Mouse (Mus musculus) retina, adult 2 months (tissue): Measurements from ENCODE around the gene Nav2.

Experiments used
- DNase-seq: peaks from one replicate; pipeline ENCODE4 v3.0.0-alpha.2; 2012; ENCODE audit warnings: low read depth, low spot score

Gene Nav2

DNA sequence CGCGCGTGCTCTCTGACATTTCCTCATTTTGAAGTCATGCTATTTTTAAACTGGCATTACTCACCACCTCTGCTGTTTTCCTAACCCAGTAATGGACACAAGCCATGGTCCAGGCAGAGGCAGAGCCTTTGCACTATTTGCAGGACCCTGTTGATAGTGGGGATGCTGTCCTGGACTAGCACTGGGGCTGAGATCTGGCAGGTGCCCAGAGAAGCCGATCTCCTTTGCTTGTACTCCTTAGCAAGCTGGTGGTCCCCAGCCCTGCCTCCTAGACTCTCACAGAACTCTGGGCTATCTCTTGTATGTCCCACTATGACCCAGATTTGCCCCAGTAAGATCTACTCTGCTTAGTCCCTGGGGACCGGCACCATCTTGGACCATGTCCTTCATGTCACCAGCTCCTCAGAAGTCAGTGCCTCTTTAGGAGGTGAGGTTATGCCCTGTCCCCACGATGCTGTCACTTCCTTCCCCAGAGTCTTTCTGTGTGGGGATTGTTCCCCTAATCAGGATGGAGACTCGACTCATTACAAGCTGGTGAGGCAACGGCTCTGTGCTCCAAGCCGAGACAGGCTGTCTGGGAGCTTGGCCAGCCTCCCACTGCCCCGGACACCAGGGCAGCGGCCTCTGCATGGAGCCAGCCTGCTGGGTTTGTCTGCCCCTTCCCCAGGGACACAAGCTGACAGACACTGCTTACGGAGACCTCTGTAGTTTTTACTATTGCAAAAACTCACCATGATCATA is 250.3 kb downstream of the Nav2 start:
- DNase-seq: no peak

DNA sequence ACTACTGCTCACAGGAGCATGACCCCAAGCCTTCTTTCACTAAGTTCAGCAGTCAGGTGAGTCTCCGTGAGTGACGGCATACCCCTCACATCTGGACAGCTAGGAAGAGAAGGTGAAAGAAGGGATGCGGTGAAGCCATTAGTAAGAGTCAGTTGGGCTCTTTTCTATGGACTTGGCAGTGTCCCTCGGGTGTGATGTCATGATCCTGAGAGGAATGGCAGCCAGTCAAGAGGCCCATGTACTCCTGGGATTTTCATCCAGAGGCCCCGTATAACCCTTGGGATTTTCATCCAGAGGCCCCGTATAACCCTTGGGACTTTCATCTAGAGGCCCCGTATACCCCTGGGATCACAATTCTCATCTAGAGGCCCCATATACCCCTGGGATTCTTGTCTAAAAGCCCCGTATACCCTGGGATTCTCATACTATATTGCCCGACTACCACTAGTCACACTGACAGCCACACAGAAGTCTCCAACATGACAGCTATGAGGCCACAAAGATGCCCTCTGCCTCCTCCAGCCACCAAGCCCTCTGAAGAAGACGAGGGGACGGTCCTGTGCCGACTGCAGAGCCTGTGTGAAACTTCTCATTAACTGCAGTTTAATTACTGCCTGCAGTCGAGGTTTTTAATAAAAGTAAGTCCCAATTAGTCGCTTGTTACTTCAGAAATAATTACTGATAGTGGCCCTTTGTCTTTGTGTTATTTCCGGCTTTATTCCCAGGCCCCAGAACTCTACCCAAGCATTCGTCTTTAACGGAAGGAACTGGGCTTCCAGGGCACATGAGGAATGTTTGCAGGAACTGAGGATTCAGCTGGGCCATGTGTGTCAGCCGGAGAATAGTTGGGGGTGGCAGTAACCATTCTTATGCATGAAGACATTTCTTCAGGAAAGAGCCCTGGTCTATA is 251.4 kb downstream of the Nav2 start:
- no peak for DNase-seq

DNA sequence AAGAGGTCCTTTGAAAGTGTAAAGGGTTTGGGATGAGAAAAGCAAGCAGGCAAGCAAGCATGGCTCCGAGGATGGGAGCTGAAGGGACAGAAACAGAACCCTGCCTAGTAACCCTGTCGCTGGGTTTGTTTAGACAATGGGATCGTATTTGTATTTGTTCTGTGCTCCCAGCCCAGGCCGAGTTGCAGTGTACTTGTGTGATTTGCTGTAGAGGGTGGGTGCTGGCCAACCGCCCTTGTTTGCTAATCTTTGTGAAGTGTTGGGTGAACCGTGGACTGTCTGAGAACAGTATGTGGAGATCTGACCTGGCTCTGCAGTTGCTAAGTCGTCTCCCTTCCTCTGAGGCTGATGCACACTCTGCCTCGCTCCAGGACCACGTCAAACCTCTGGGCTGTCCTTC is 253.6 kb downstream of the Nav2 start:
- DNase-seq: no peak

DNA sequence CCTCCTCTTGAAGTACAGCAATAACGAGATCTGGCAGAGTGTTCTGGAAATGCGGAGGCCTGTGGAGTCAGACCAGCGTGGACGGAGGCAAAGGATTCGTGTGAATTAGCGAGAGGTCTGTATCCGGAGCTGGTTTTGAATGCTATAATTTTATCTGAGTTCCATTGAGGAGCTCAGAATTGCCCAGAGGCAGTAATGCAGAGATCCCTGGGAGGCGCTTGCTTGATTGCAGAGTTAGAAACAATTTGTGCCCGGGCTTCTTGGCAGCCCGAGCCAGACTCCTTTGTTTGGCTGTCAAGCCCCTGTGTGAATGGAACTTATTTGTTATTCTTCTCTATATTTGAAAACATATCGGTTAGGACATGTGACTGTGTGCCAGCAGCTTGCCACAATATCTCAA is 255.3 kb downstream of the Nav2 start:
- no peak for DNase-seq

DNA sequence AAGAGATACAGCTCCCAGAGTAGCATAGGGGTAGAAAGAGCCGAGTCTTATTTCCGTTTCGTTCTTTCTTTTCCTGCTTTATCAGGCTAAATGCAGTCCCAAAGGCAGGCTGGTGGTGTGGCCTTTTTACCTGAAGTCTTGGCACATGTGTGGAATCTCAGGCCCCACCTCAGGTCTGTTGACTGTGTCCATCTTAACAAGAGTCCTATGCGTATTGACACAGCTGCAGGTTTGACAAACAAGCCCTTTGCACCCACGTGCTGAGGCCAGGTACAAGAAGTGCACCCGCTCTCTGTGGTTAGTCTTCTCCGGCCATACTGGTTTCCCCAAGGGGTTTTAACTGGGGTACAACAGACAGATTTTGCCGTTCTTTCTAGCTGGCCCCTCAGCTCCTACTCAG is 256.4 kb downstream of the Nav2 start:
- DNase-seq: no peak

DNA sequence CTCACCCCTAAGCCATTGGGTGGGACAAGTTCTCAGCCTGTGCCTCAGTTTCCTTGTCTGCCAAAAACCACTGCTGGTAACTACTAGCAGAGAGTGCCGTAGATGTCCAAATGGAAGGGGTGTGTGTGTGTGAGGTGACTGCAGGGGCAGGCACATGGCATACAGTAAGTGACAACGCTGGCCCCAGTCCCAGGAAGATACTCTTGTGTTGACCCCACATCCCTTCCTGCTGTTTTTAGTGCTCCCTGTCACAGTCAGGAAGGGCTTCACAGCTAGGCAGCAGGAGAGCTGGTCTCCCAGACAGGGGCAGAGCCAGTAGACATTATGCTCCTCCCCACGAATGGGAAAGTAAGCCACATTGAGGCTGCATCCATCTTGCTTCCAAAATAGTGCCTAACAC is 264.4 kb downstream of the Nav2 start:
- DNase-seq: no peak

DNA sequence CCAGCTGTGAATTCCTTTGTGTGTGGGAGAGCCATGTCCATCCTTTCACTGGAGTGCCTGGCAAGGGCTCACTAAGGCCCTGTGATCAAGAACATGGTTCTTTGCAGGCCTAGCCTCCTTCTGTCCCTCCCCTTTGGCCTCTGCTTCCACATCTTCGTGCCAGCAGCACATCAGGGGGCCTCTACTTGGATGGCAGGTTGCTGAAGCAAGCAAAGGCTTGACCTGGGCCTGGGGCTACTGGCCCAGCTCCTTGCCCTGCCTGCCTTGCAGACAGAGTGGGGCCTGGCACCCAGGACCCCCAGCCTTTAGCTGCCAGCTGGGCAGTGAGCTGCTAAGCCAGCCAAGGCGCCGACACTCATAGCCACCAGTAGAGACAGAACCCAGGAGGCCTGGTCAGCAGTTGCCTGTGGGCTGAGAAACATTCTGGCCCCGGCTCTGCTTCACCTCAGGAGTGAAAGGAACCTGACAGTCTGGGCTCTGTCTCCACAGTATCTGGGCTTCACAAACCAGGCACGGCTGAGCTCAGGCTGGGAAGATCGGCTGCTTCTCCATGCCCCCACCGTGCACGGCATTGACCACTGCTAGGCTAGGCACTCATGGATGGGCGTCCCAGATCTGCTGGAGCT is 267.4 kb downstream of the Nav2 start:
- no peak for DNase-seq

DNA sequence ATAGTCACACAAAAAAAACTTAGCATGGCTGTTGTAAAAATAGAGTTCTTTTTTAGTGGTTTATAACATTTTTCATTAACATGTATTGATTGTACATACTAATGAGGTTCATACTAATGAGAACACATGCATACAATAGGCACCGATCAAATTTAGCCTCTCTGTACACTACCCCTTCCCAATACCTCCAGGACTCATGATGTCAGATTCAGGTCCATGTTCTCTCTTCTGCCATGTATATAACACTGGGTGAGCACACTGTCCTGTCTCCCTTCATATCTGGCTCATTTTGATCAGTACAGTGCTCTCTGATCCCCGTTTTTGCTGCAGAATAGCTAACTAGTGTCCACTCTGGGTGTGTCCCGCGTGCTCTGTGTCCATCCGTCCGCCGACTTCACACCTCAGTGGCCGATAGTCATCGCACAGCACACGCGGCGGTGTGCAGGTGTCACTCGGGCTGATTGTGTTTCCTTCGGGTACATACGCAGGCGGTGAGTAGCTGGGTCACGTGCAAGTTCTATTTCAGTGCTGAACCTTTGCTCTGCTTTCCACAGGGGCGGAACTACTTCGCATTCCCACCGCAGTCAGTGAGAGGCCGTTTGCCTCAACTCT is 268.2 kb downstream of the Nav2 start:
- DNase-seq: no peak

DNA sequence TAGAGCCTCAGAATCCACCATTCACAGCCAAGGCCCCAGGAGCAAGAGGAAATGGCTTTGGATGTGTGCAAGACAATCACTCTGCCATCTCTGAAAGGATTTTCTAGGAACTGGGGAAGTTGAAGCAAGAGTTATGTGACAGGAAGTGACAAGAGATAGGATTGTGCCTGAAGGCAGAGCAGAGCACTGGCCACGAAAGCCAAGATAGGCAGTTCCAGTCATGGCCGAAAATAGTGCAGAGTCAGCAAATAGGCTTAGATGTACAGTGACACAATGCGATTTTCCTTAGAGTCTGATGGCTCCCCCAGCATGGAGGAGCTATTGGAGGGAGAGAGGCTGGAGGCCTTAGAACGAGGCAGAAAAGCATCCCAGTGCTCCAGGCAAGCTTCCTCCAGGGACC is 269.7 kb downstream of the Nav2 start:
- no peak for DNase-seq

DNA sequence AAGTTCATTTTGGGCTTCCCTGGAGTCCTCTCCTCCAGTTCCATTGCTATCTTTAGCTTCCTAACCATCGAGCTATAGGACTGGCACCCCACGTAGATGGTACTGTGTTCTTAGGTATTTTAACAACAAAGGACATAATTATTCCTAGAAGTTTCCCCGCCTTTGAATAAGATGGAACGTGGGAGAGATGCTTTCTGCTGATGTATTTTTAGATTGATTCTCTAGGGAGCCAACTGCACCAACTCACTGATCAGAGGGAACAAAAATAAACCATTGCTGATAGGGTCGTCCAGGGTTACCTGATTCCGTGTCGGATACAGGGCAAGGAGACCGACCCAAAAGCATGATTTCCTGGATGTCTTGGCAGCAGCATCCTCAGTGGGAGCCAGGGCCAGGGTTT is 272.5 kb downstream of the Nav2 start:
- DNase-seq: no peak

DNA sequence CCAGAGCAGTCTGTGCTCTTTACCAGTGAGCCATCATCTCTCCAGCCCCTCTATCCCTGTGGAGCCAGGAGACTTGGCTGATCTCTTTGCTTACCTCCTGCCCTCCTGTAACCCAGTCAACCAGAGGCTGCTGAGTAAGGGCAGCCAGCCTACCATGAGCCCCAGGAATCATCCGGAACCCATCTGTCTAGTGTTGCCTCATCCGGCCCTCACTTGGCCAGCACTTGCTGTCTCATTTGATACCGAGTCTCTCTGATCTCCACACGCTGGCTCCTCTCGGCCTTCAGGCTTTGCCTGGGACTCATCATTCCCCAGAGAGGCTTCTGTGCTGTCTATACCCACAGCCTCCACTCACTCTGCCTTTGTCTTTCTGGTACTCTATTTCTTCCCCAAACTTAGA is 273.9 kb downstream of the Nav2 start:
- DNase-seq: no peak

DNA sequence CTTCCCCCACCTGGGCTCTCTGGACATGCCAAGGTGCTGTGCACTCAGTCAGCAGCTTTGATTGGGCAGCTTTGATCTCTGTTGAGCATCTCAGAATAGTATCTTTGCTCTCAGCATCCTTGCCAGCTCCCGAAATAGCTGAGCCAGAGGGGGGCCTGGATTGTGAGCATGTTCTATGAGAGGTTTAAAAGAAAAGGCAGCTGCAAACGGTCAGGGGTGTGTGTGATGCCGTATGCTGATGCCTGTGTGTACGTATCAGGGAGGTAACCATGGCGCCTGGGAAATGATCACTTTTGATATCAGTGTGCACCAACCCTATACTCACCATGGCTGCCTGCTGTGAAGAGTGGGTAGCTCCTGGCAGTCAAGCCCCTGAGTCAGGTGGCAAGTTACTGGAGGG is 275.2 kb downstream of the Nav2 start:
- DNase-seq: no peak

DNA sequence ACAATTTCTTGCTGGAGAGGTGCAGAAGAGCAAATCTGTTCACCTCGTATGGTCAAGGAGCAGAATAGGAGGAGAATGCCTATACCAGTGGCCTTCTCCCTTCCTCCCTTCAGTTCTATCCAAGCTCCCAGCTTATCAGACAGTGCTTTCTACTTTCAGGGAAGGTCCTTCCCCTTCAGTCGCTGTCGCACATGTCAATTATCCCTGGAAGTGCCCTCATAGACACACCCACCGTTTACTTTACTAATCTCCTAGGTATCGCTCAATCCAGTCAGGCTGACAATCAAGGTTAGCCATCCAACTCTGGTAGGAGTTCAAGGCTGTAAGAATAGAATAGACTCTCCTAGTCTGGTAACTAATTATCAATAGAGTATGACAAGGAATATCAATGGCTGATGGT is 277.5 kb downstream of the Nav2 start:
- DNase-seq: no peak

DNA sequence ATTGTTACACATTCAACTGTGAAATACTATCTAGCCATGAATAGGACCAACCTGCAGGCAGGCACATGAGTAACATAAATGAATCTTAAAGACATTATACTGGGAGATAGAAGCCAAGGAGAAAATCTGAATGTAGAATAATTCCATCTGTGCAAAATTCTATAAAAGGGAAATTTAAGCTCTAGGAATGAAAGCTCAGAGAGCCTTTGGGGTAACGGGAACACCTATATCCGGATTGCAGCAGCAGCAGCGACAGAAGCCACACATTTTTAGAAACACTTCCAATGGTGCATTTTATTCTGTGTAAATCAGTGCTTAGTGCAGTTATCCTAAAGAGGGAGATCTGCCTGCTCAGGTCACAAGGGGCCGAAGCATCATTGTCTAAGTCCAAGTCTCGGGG is 280.8 kb downstream of the Nav2 start:
- DNase-seq: no peak

DNA sequence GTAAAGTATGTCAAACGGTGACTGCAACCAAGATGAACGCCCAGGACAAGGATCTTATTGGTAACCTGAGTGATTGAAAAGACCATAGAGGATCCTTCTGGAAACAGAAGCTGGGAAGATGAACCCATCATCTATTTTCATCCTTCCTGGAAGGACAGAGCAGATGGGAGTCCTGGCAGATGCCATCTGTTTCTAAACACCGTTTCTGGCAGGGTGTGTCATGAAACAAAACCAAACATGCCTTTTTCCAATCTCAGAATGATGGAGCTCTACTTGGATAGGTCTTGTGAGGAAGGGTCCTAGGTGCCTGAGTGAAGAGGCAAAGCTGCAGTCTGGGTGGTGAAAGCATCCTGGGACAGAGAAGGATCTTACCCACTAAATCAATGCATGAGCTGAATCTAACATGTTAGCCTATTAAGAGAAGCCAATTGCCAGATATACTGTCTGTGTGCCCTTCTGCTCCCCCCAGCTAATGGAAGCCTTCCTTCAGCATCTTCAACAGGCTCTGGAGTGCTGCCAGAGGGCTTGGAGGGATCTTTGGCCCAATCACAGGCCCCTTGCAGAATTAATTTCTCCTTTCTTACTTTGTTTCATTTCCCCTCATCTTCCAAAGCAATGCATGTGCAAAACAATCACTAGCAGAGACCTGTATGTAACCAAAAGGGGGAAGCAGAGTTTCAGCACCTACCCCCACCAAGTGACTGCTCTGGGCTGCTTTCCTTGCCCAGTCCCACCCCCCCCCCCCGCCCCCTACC is 281.9 kb downstream of the Nav2 start:
- DNase-seq: no peak

DNA sequence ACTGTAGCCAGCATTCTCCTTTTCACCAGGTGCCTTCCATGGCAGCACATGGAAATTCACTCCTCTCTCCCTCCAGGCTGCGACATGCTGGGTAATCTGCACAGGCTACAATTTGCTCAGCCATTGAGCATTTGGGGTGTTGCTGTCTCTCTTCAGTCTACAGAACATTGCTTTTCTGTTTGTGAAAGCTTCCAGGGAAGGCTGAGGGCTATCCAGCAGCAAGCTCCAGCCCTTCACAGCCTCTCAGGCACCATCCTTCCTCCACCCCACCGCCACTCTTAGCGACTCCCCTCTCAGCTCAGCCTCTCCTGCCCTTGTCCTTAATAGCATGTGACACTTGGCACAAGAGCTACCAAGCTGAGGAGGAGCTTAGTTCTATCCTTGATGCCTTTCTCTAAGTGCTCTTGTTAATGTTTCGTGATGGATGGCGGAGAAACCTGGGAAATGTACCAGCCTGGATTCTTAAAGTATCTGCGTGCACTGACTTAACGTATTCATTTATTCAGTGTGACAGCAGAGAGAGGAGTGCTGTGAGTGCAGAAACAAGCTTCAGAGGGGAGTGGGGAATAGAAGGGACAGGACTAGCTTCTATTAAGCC is 282.7 kb downstream of the Nav2 start:
- no peak for DNase-seq

DNA sequence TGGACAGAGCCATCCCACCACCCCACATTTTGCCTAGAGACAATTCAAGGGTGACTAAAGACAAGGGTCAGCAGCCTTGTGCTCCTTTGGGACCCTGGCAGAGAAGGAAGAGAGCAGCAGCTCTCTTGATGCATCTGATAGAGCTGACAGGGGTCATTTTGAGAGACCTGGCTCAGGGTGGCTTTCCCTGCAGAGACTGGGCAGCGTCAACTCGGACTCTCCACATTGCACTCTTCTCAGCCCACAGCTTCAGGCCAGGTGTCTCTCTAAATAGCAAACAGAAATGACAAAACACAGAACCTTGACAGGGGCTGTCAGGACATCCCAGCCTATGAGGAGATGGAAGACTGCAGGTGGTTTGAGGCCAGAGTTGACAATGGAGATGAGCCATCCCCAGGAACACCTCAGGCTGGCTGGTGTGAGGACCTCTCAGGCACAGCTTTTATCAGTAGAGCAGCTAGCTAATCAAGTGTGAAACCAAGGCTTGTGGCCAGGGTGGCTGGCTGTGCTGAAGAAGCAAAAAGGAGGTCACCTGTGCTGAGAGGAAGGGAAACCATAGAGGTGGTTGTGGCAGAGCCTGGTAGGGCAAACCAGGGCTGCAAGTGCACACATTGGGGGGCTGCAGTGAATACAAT is 283.7 kb downstream of the Nav2 start:
- DNase-seq: no peak

DNA sequence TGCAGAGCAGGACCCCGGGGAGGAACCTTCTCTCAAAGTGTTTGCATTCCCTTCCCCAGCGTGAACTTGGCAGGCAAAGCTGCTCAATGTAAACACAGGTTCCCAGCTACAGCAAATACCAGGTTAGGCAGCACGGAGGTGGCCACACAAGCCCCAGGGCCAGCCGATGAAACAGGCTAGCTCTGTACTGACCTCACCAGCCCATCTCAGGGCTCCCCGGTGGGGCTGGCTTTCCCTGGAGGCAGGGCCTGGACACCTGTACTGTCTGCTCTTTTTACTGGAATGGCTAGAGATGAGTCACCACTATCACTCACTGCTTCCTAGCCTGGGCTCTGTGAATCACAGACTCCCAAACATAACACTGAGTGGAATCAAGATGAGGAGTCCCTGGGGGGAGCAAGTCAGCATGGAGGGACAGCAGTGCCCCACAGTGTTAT is 287.2 kb downstream of the Nav2 start:
- no peak for DNase-seq

DNA sequence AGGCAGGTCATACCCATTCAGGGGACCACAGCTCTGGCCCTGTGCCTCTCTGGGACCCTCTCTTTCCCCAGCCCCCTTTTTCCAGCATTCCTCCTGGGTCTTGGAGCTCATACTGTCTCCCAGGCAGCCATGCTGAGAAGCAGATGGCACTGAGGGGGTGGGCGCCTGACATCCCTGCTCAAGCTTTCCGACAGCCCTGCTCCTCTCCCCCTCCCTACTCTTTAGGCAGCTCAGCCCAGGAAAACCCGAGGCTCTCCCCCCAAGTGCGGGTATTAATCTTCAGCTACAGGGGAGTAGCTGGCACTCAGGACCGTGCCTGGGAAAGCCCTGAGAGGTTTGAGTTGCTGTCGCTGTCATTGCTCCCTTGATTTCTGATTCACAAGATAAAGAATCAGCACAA is 290.9 kb downstream of the Nav2 start:
- DNase-seq: no peak

DNA sequence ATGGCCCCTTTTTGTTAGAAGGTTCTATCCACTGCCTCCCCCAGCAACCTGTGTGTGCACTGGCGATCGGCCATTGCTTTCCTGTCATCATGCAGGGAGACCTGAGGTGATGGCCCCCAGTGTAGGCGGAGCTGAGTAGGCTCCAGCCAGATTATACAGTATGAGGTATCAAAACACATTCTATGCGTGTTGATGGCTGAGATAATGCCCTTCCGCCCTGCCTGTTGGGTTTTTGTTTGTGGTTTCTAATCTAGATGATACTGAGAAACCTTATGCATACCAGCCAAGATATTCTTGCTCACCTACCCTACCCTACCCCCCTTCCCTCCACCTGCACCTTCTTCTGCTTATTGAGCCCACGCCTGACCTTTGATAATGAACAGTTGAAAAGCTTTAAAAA is 291.8 kb downstream of the Nav2 start:
- DNase-seq: no peak

DNA sequence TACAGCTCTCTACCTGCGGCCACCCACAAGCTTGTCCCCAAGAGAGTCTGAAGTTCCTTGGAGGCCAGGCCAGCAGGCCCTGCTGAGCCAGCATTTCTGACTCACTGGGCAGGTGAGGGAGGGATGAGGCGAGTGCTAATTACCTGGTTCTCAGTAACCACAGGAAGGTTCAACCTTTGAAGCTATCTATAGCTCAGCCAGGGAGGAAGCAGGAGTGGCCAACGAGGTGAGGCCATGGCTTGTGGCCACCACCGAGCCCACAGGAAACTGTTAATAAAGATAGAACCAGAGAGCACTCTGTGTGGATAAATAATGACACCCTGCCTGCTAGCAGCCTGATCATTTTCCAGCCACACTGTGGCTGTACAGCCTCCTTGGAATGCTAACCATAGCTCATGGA is 294.5 kb downstream of the Nav2 start:
- no peak for DNase-seq
